Mouse (Mus musculus): ENCODE data around the gene Gm8082. TPM values are rescaled to one million over a fixed set of nuclear protein-coding genes. Genes with fewer than 3 reads are reported as not detected.
"Not testable (repeated sequence)": the region's sequence is repeated elsewhere in the genome, so short reads cannot be mapped to it uniquely, and the experiment has no call there.

Gm8082 gene
- total RNA-seq (2014; fragmentation: Nextera tagmentation) (not detected in 2 replicates), total RNA-seq (2017) (0.23 TPM in 1 of 2 replicates, not detected in the other), polyA plus RNA-seq (2012) (not detected in 2 replicates)

GRCm38 (mm10) chr14:42993524-42993923, at the start of gene Gm8082:
TSS of gene Gm8082 (minus strand) at chr14:42993624.
- not testable (repeated sequence) for H3K4me1 ChIP-seq (ENCODE audit: insufficient read depth, low read depth, low read length); H3K4me3 ChIP-seq (ENCODE audit: low read depth, low read length); H3K36me3 ChIP-seq (replicated peaks); ATAC-seq (ENCODE audit: extremely low read depth, insufficient number of reproducible peaks, low FRiP score, poor library complexity, severe bottlenecking); H3K9me3 ChIP-seq (replicated peaks); H3K27me3 ChIP-seq (ENCODE audit: insufficient read depth, low read length); DNase-seq (ENCODE audit: low spot score)

DNA sequence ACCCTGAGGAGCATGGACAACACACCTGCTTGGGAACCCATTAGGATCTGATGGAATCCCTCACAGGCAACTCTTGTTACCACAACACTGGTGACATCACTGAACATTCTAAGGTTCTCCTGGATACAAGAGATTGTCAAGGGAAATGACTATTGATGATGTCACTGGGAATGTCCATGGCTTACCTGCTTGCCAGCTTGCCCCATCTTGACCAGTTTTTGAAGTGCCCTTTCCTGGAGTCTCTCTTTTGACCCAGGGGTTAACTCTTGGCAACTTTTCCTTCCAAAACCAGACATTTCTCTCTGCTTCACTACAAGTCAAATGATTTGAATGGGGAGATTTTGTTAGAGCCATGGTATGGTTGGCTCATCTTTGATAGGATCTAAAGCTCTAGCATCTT, 22.1 kb upstream of the Gm8082 start, which contains the start of gene Gm10376:
Gene Gm10376 (minus strand): TSS at position 101 of the 400 bp plus-strand sequence.
- not testable (repeated sequence) for DNase-seq (ENCODE audit: low spot score); H3K36me3 ChIP-seq (replicated peaks); H3K4me3 ChIP-seq (ENCODE audit: low read depth, low read length); H3K27me3 ChIP-seq (ENCODE audit: insufficient read depth, low read length); H3K9me3 ChIP-seq (replicated peaks); ATAC-seq (ENCODE audit: extremely low read depth, insufficient number of reproducible peaks, low FRiP score, poor library complexity, severe bottlenecking); H3K4me1 ChIP-seq (ENCODE audit: insufficient read depth, low read depth, low read length)

Other genes starting within 250 kb of the Gm8082 start
- gene Gm3015, start 224.8 kb downstream of the Gm8082 start, total RNA-seq (2014; fragmentation: Nextera tagmentation) = not detected in 2 replicates
- 0.27 TPM in 1 of 2 replicates, not detected in the other for gene Gm3015, start 224.8 kb downstream of the Gm8082 start, total RNA-seq (2017)
- gene Gm3015, start 224.8 kb downstream of the Gm8082 start, polyA plus RNA-seq (2012) = not detected in 2 replicates
- not detected in 2 replicates for gene Gm10377, start 195.6 kb downstream of the Gm8082 start, total RNA-seq (2014; fragmentation: Nextera tagmentation)
- gene Gm10377, start 195.6 kb downstream of the Gm8082 start, total RNA-seq (2017) = not detected in 2 replicates
- gene Gm10377, start 195.6 kb downstream of the Gm8082 start, polyA plus RNA-seq (2012) = not detected in 2 replicates
- gene Gm21977, start 140.1 kb downstream of the Gm8082 start, total RNA-seq (2014; fragmentation: Nextera tagmentation) = not detected in 2 replicates
- not detected in 2 replicates for gene Gm21977, start 140.1 kb downstream of the Gm8082 start, total RNA-seq (2017)
- not detected in 2 replicates for gene Gm21977, start 140.1 kb downstream of the Gm8082 start, polyA plus RNA-seq (2012)
- gene Gm10376, start 22.0 kb upstream of the Gm8082 start, total RNA-seq (2014; fragmentation: Nextera tagmentation) = not detected in 2 replicates
- gene Gm10376, start 22.0 kb upstream of the Gm8082 start, total RNA-seq (2017) = 0.64 and 0.76 TPM in 2 replicates
- not detected in 2 replicates for gene Gm10376, start 22.0 kb upstream of the Gm8082 start, polyA plus RNA-seq (2012)
- not detected in 2 replicates for gene Gm8094, start 83.0 kb upstream of the Gm8082 start, total RNA-seq (2014; fragmentation: Nextera tagmentation)
- not detected in 2 replicates for gene Gm8094, start 83.0 kb upstream of the Gm8082 start, total RNA-seq (2017)
- gene Gm8094, start 83.0 kb upstream of the Gm8082 start, polyA plus RNA-seq (2012) = not detected in 2 replicates
- not detected in 2 replicates for gene Gm8104, start 107.0 kb upstream of the Gm8082 start, total RNA-seq (2014; fragmentation: Nextera tagmentation)
- not detected in 2 replicates for gene Gm8104, start 107.0 kb upstream of the Gm8082 start, total RNA-seq (2017)
- not detected in 2 replicates for gene Gm8104, start 107.0 kb upstream of the Gm8082 start, polyA plus RNA-seq (2012)
- not detected in 2 replicates for gene Gm7233, start 186.2 kb upstream of the Gm8082 start, total RNA-seq (2014; fragmentation: Nextera tagmentation)
- gene Gm7233, start 186.2 kb upstream of the Gm8082 start, total RNA-seq (2017) = 0.06 TPM in 1 of 2 replicates, not detected in the other
- not detected in 2 replicates for gene Gm7233, start 186.2 kb upstream of the Gm8082 start, polyA plus RNA-seq (2012)
- not detected in 2 replicates for gene Gm8122, start 241.7 kb upstream of the Gm8082 start, total RNA-seq (2014; fragmentation: Nextera tagmentation)
- gene Gm8122, start 241.7 kb upstream of the Gm8082 start, total RNA-seq (2017) = not detected in 2 replicates
- gene Gm8122, start 241.7 kb upstream of the Gm8082 start, polyA plus RNA-seq (2012) = not detected in 2 replicates